Mouse (Mus musculus): ENCODE results near the gene 4933406M09Rik. TPM values are rescaled to one million over a fixed set of nuclear protein-coding genes. Genes with fewer than 3 reads are reported as not detected.

Gene 4933406M09Rik
- not detected in 2 replicates for polyA plus RNA-seq (2011; ENCODE audit: insufficient read depth, insufficient read length, low read depth, missing spikeins)

- Histone ChIP-seq H3K9ac (ENCODE audit: low read depth, poor library complexity, severe bottlenecking) (no peak within 1 kb of the TSS), H3K27ac (ENCODE audit: insufficient read depth, low read length) (peak within 1 kb of the TSS; percentile 66), H3K4me1 (ENCODE audit: control insufficient read depth, insufficient read depth, low read length) (no peaks in the 10 kb centered on the region), H3K36me3 (ENCODE audit: control insufficient read depth, insufficient read depth, low read length, poor library complexity, severe bottlenecking) (no peaks in the 10 kb centered on the region), H3K9me3 (replicated peaks; ENCODE audit: control insufficient read depth, insufficient read depth, low read length, poor library complexity, severe bottlenecking) (0 out of 2 replicates have a peak, but pooled peaks cover 3% of the 10 kb centered on the region), H3K4me3 (ENCODE audit: low read depth, low read length) (no peak within 1 kb of the TSS), H3K27me3 (ENCODE audit: control insufficient read depth, insufficient read depth, low read length, poor library complexity, severe bottlenecking) (no peaks in the 10 kb centered on the region)
- no peak for TF ChIP-seq POLR2A (IDR thresholded peaks at IDR 0.05; ENCODE audit: insufficient read depth, low read length)
Measured at GRCm38 (mm10) chr1:134385666-134386065, at the start of gene 4933406M09Rik. Gene 4933406M09Rik, plus strand, starts transcription at chr1:134385940.

- Histone ChIP-seq H3K4me3 (ENCODE audit: low read depth, low read length) (no peak overlapping the region), H3K9me3 (replicated peaks; ENCODE audit: control insufficient read depth, insufficient read depth, low read length, poor library complexity, severe bottlenecking) (no peaks in the 10 kb centered on the region), H3K4me1 (ENCODE audit: control insufficient read depth, insufficient read depth, low read length) (no peaks in the 10 kb centered on the region), H3K27ac (ENCODE audit: insufficient read depth, low read length) (no peak overlapping the region), H3K36me3 (ENCODE audit: control insufficient read depth, insufficient read depth, low read length, poor library complexity, severe bottlenecking) (no peaks in the 10 kb centered on the region), H3K9ac (ENCODE audit: low read depth, poor library complexity, severe bottlenecking) (no peak overlapping the region), H3K27me3 (ENCODE audit: control insufficient read depth, insufficient read depth, low read length, poor library complexity, severe bottlenecking) (no peaks in the 10 kb centered on the region)
- TF ChIP-seq POLR2A (IDR thresholded peaks at IDR 0.05; ENCODE audit: insufficient read depth, low read length) (no peak), CTCF (IDR thresholded peaks at IDR 0.05; ENCODE audit: low read depth, low read length) (no peak), EP300 (IDR thresholded peaks at IDR 0.05; ENCODE audit: insufficient read depth, low read depth, low read length) (no peak)
Measured at GRCm38 (mm10) chr1:134336958-134337710, 48.6 kb upstream of the 4933406M09Rik start.

GRCm38 (mm10) chr1:134339162-134339561 lies 46.6 kb upstream of the 4933406M09Rik start:
- Histone ChIP-seq H3K4me3 (ENCODE audit: low read depth, low read length) (no peak overlapping the region), H3K9me3 (replicated peaks; ENCODE audit: control insufficient read depth, insufficient read depth, low read length, poor library complexity, severe bottlenecking) (no peaks in the 10 kb centered on the region), H3K9ac (ENCODE audit: low read depth, poor library complexity, severe bottlenecking) (no peak overlapping the region), H3K27me3 (ENCODE audit: control insufficient read depth, insufficient read depth, low read length, poor library complexity, severe bottlenecking) (no peaks in the 10 kb centered on the region), H3K4me1 (ENCODE audit: control insufficient read depth, insufficient read depth, low read length) (no peaks in the 10 kb centered on the region), H3K36me3 (ENCODE audit: control insufficient read depth, insufficient read depth, low read length, poor library complexity, severe bottlenecking) (no peaks in the 10 kb centered on the region), H3K27ac (ENCODE audit: insufficient read depth, low read length) (no peak overlapping the region)
- no peak for TF ChIP-seq EP300 (IDR thresholded peaks at IDR 0.05; ENCODE audit: insufficient read depth, low read depth, low read length)
- no peak for TF ChIP-seq POLR2A (IDR thresholded peaks at IDR 0.05; ENCODE audit: insufficient read depth, low read length)
- no peak for TF ChIP-seq CTCF (IDR thresholded peaks at IDR 0.05; ENCODE audit: low read depth, low read length)

- TF ChIP-seq EP300 (IDR thresholded peaks at IDR 0.05; ENCODE audit: insufficient read depth, low read depth, low read length) (no peak), CTCF (IDR thresholded peaks at IDR 0.05; ENCODE audit: low read depth, low read length) (peak; percentile 33)
- no peaks in the 10 kb centered on the region for H3K36me3 ChIP-seq (ENCODE audit: control insufficient read depth, insufficient read depth, low read length, poor library complexity, severe bottlenecking)
- H3K27me3 ChIP-seq (ENCODE audit: control insufficient read depth, insufficient read depth, low read length, poor library complexity, severe bottlenecking): no peaks in the 10 kb centered on the region
- H3K9me3 ChIP-seq (replicated peaks; ENCODE audit: control insufficient read depth, insufficient read depth, low read length, poor library complexity, severe bottlenecking): no peaks in the 10 kb centered on the region
- H3K4me3 ChIP-seq (ENCODE audit: low read depth, low read length): no peak overlapping the region
- no peak overlapping the region for H3K27ac ChIP-seq (ENCODE audit: insufficient read depth, low read length)
- no peaks in the 10 kb centered on the region for H3K4me1 ChIP-seq (ENCODE audit: control insufficient read depth, insufficient read depth, low read length)
- no peak overlapping the region for H3K9ac ChIP-seq (ENCODE audit: low read depth, poor library complexity, severe bottlenecking)
Measured at GRCm38 (mm10) chr1:134339757-134340619, 45.8 kb upstream of the 4933406M09Rik start.

GRCm38 (mm10) chr1:134341641-134342277 lies 44.0 kb upstream of the 4933406M09Rik start:
- no peaks in the 10 kb centered on the region for H3K9me3 ChIP-seq (replicated peaks; ENCODE audit: control insufficient read depth, insufficient read depth, low read length, poor library complexity, severe bottlenecking)
- no peak overlapping the region for H3K9ac ChIP-seq (ENCODE audit: low read depth, poor library complexity, severe bottlenecking)
- no peak overlapping the region for H3K4me3 ChIP-seq (ENCODE audit: low read depth, low read length)
- H3K27ac ChIP-seq (ENCODE audit: insufficient read depth, low read length): no peak overlapping the region
- H3K36me3 ChIP-seq (ENCODE audit: control insufficient read depth, insufficient read depth, low read length, poor library complexity, severe bottlenecking): 0 out of 2 replicates have a peak, but pooled peaks cover 5% of the 10 kb centered on the region
- H3K27me3 ChIP-seq (ENCODE audit: control insufficient read depth, insufficient read depth, low read length, poor library complexity, severe bottlenecking): no peaks in the 10 kb centered on the region
- no peaks in the 10 kb centered on the region for H3K4me1 ChIP-seq (ENCODE audit: control insufficient read depth, insufficient read depth, low read length)
- no peak for TF ChIP-seq EP300 (IDR thresholded peaks at IDR 0.05; ENCODE audit: insufficient read depth, low read depth, low read length)
- TF ChIP-seq CTCF (IDR thresholded peaks at IDR 0.05; ENCODE audit: low read depth, low read length): no peak
- no peak for TF ChIP-seq POLR2A (IDR thresholded peaks at IDR 0.05; ENCODE audit: insufficient read depth, low read length)

All from ES-Bruce4 (cell line).